Mouse (Mus musculus) frontal cortex, postnatal 10 days (tissue): ENCODE measurements around the gene Clcn1.

Source experiments
- DNase-seq, 2 experiments: peaks; one replicate each; pipeline ENCODE4 v3.0.0; 2022; ENCODE audit warnings: low spot score in 2 of 2, mixed read lengths in 1 of 2

Clcn1 gene

DNA sequence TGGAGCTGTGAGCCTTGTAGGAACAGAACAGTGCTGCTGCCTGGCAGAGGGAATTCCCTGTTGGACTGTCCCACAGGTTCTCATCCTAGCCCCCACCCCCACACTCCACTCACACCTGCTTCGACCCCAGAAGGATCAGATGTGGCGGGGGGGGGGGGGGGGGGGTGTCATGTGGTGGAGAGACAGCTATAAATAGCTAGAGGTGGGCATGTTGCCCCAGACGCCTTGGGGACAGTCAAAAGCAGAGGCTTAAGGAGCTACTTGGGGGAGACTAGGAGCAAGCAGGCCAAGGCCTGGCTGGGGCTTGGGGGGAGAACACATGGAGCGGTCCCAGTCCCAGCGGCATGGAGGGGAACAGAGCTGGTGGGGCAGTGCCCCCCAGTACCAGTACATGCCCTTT, at the start of gene Clcn1:
Gene Clcn1 (plus strand): TSS at position 238 of the 400 bp plus-strand sequence.
- DNase-seq = no peak

DNA sequence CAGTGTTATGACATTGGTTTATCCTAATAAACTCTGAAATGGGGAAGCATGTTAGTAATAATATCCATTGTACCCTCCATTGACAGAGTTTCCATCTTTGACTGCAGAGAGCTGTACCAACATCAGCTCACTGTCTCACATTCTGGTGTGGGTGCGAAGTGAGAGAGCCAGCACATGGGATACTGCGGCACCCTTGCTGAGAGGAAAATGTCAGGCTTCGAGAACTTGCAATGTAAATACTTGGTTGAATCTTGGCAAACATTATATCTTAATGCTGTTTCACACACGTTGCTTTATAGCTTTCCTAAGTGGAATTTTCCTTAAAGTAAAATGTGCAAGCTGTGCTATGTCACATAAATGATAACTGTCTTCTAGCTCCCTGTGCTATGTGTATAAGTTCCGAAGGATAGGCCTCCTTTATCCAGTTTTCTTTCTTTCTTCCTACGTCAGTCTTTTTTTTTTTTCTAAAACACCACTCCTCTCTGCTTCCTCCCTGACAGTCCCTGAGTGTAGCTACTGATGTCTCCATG, 49.1 kb upstream of the Clcn1 start:
- no peak for DNase-seq

DNA sequence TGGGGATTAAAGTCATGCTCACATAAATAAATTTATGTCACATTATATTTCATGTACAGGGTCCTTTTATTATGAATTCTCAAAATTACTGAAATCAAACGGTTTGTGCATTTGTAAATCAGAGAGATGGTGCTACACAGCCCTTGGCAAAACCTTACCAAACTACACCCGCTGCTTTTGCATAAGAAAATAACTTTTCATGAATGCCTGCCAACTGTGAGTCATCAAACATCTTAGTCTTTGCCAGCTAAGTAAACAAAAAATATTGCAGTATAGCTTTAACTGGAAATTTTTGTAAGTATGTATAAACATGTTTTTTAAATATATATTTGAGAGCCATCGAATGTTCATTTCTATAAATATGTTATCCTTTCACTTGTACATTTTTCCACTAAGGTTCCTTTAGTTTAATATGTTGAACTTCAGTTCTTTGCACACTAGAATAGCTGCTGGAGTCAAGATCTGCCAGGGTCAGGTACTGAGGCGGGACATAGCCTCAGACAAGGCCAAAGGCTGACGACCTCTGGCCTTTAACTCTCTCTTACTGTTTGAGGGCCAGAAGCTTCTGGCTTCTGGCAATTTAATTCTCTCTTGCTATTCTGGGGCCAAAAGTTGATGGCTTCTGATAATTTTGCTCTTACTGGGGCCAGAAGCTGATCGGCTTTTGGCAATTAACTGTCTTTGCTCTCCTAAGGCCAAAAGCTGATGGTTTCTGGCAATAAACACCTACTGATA, 45.0 kb upstream of the Clcn1 start:
- DNase-seq = no peak

DNA sequence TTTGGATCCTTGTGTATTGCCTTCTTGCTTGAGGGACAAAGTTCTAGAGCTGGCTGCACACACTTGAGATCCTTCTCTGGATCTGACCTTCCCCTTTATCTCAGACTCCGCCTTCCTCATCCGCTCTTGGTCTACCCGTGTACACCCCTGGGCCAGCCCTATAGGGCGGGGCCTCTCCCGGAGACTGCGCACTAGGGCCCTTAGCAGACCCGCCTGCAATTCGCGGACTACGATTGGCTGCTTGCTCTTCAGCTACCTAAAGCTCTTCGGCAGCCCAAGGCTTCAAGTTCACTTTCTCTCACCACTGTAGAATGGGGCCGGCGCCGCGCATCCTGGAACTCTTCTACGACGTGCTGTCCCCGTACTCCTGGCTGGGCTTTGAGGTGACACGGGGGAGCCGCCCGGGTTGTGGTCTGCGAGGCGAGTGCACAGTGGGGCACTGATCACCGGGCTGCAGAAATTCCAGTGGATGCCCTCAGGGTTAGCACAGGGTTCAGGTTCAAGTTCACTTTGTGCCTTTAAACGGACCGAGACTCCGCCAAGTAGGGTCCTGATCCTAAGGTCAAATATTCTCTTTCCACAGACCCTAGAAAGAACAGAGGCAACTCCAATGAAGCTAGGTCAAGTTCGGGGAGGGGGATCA, 40.7 kb upstream of the Clcn1 start, which contains the start of gene Gstk1:
Gene Gstk1 (plus strand): TSS at position 225 of the 643 bp plus-strand sequence.
- DNase-seq = peak; percentile 45 to 65

DNA sequence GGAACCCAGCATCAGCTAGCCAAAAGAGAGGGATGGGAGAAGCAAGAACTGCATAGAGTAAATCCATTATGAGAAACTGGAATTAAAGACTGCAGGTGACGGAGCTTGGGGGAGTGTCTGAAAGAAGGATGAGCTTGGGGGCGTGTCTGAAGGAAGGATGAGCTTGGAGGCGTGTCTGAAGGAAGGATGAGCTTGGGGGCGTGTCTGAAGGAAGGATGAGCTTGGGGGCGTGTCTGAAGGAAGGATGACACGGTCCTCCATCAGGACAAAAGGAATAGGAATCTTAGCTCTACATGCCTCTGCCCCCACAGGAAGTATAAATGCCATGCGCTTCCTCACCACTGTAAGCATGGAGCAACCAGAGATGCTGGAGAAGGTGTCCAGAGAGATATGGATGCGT, 39.3 kb upstream of the Clcn1 start:
- no peak for DNase-seq

DNA sequence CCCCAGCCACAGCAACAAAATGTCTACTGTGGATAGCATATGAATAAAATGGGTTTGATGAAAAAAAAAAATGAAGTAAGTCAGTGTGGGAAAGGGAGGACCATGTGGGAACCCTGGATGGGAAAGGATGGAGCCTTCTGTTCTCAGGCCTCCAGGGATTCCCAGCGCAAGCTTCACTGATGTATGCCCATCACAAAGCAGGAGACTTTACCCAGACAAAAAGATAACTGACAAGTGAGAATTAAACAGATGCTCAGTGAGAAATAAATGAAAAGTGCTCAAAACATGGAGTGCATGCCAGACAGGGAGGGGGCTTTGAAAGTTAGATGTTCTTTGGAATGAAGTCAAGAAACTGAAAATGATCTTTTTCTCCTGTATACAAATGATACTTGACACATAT, 38.5 kb upstream of the Clcn1 start:
- no peak for DNase-seq

DNA sequence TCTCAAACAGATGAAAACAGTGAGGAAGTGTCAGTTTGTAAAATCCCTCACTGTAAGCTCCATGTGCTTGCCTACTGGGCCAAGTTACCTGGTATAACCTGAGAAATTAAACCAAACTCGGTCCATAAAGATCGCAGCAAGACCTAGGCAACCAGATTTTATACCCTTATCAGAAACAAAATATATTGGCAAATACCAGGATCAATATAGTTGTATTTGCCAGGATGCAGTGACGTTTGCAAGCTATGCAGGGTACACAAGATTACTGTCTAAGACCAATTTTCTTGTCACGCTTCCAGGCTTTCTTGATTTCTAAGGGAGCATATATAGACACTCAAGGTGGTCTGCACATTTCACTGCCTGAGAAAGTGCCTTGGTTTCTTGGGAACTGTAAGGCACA, 34.7 kb upstream of the Clcn1 start:
- no peak for DNase-seq

DNA sequence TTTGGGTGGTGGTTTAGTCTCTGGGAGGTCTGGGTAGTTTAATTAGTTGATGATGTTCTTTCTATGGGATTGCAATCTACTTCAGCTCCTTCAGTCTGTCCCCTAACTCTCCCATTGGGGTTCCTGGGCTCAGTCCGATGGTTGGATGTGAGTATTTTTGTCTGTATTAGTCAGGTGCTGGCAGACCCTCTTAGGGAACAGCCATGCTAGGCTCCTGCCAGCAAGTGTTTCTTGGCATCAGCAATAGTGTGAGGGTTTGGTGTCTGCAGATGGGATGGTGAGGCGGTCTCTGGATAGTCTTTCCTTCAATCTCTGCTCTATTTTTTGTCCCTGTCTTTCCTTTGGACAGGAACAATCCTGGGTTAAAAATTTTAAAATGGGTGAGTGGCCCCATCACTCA, 33.4 kb upstream of the Clcn1 start:
- DNase-seq = no peak

DNA sequence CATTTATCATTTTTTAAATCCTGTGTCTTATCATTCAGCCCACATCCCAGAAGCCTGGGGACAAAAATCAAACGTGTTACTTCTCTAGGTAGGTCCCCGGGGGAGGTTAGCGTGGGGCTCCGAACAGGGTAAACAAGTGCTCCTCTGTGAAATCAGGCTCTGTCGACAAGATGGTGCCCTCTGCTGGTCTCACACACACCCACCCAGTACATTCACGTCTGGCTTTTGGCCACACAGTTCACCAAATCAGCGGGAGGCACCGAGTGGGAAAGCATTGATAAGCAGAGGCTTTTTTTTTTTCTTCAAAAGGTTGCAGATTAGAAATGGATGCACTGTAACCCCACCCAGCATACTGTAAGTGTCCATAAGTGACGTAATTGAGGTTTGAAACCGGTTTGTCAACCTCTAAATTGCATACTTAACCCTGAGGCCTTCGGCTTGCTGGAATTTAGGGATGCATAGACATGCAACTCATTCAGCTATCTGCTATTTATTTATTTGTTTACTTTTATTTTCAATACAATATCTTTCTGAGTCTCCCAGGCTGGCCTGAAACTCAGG, 29.1 kb upstream of the Clcn1 start:
- peak in 1 of 2 experiments; percentile 26 for DNase-seq

DNA sequence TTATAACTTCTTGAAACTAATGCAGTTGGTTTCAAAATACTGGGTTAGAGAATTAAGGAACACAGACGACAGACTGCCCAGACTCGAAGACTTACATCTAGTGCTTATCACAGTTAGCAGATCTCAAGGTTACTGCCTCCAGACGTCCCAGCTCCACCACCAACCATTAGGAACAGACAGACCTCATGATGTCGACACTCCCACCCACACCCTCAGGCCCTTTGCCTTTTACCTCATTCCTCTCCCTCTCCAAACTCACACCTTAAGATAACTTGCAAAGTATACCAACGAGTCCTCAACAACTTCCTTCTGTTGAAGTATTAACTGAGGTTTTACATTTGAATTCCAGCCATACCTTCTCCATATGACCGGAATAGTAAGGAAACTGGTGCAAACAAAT, 26.1 kb upstream of the Clcn1 start:
- no peak for DNase-seq

DNA sequence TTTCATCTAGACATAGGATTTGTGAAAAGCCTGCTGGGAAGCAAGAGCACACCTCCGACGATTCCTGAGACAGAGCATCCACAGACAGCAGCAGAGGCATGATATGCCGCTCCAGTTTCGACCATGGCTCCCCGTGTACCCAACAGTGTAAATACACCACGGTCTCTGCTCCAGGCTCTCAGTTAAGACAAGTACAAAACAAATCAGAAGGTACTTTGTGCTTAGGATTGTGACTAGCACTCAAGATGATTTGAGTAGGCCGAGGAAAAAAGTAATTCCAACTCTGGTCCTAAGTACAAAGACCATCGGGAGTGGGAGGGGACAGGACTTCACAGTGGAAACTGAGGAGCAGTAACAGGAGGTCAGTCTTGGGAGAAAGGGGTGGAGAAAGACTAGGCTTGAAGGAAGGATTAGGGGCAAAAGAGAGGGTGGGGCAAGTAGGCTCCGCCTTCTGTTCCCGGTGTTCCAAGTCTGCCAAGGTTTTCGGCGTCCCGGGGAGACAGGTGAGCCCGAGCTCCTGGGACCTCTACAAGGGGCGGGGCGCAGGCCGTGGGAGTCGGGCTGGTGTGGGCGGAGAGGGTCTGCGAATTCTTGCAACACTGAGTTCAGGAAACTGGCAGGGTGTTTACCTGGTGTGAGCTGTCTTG, 24.8 kb upstream of the Clcn1 start, which contains the start of gene Tmem139:
Gene Tmem139 (plus strand): TSS at position 447 of the 647 bp plus-strand sequence.
- no peak for DNase-seq

DNA sequence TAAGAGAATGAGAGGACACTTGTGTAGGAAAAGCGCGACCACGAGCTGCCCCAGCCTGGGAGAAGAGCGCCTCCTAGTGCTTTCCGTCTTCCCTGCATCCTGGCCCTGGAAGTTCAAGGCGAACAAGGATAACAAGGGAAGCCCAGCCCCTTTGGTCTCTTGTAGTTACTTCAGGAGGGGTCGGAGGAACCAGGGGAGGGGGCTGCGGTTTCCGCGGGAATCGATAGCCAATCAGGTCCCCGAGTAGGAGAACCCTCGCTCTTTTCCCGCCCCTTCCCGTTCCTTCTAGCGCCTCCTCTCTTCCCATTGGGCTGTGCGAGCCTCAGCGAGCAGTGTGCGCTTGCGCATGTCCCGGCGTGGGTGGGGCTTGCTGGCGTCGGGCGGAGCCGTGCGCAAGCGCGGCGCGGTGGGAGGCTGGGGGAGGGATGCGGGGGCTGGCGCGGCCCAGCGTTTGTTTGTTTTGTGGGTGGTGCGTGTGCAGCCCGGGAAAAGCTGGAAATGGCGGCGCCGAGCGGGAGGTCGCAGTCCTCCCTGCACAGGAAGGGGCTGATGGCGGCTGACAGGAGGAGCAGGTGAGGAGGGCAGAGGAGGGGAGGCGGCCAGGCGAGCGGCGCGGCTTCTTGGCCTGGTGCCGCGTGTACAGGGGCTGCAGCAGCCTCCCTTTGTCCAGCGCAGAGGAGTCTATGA, 21.7 kb upstream of the Clcn1 start, which contains the start of gene Casp2:
Gene Casp2 (plus strand): TSS at position 360 of the 687 bp plus-strand sequence.
- peak; percentile 97 to 98 for DNase-seq

DNA sequence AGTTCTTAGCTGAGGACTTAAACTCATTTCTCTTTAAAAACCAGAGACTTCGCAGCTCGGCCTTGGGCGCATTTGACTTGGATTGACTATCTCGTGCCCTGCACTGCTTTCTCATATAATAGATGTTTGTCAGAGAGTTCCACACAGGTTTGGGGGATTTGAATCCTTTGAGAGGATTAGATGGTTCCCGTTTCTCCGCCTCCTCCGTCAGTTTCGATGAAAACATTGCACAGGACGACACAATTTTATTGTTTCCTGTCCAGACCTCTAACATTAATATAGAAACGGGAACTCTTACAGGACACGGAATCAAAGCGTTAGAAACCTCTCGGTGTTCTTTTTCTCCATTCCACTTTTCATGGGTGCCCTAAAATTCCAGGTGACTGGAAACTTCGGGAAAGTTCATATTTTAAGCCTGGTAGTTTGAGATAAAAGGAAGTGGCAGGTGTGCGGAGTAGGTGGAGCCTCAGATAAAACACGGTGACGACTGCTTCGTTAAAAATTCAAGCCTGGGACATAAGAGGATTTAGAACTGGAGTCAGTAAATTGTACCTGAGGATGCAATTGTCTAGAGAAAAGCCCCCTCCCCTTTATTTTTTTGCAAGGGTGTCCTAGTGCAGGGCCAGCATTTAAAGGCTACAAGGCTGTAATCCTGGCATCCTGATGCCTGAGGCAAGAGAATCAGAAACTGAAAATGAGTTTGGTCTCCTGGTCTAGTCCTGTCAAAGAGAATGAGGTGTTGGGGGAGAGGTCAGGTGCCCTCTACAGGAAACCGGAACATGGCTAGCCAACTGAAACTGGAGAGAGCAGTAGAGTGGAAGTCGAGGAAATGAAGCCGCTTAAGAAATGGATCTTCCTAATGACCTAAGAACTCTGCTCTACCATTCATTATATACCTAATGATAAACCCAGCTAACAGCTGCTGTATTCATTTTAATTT, 20.8 kb upstream of the Clcn1 start:
- DNase-seq = no peak

DNA sequence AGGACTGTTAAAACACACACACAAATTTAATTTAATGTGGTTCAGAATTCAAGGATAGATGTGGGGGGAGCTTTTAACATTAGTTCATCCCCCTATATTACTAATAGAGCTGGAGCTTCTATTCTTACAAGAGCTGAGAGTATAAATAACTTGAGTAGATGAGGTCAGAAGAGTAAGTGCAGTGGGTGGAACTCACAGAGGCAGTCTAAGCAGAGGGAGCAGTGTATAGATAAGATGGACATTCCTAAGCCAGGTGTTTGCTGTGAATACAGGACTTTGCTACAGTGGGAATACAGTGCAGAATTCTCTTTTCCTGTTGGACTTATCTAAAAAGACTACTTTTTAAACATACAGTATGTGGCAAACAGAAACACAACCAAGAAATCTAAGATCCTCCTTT, 15.7 kb upstream of the Clcn1 start:
- no peak for DNase-seq

DNA sequence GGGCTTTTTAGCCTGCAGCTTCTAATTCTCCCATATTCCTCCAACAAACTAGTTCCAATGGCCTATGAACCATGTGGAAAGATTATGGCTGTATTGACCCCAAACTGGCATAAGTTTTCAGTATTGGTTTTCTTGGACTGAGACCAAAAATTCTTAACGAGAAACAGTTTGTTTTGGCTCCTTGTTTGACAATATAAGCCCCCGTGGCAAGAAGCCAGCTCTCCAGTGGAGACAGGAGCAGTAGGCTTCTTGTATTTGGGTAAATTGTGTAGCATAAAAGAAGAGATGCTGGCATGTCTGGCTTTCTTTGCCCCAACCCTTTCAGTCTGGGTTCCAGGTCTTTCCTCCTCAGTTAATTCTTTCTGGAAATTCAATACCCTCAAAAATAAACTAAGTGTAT, 10.3 kb upstream of the Clcn1 start:
- DNase-seq = no peak

DNA sequence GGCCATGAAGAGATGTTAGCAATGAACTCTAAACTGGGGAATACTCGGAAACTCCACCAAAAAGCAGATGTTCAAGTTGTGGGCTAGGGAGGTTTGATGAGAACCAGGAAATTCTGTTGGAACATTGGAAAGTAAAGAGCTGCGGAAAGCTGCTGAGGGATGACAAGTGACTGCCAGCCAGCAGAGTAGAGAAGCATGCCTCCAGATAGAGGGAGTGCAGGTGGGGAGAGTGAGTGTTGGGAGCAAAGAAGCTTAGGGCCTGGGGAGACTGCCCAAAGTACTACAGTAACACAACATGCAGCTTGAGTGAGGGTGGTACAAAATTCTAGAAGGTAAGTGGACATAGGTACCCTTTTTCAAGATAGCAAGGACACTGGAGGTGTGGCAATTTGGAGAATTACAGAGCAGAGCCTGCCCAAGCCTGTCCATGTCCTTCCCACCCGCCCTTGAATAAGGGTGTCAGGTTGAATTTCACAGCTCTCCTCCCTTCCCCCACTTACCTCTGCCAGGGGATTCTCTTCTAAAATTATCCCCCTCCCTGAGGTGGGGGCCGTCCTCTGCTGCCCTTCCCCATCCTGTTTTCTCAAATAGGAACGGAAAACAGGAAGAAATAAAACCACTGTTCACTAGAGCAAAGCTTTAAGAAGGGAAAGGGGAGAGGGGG, 3.5 kb upstream of the Clcn1 start:
- no peak for DNase-seq

DNA sequence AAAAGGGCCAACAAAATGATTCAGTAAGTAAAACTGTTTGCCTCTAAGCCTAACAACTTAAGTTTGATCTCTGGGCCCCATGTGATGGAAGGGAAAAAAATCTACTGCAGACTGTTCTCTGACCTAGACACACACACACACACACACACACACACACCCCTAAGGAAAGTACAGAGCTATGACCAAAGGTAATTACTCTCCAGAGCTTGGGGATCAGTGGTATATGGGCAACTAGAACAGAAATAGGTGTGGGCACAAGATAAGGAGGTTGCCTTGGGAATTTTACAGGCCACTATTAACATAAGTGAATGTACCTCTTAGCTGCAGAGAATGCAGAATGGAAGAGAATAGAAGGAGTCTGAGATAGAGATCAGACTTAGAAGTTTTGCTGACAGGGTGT, 1.1 kb downstream of the Clcn1 start:
- no peak for DNase-seq

DNA sequence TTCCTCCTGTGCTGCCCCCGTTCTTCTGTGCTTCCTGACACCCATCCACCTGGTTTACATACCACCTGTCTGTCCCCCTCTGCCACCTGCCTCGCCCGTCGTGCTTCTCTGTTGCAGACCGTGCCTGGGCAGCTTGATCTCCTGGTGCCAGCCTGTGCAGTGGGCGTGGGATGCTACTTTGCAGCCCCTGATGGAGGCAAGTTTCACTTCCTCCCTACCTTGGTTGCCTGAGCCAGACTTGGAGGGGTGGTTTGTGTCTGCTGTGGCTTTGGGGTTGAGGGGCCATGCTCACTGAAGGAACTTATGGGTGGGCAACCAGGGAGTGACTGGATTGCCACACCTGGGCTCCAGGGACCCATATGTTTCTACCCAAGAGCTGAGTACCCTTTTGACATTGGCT, 6.8 kb downstream of the Clcn1 start:
- no peak for DNase-seq

DNA sequence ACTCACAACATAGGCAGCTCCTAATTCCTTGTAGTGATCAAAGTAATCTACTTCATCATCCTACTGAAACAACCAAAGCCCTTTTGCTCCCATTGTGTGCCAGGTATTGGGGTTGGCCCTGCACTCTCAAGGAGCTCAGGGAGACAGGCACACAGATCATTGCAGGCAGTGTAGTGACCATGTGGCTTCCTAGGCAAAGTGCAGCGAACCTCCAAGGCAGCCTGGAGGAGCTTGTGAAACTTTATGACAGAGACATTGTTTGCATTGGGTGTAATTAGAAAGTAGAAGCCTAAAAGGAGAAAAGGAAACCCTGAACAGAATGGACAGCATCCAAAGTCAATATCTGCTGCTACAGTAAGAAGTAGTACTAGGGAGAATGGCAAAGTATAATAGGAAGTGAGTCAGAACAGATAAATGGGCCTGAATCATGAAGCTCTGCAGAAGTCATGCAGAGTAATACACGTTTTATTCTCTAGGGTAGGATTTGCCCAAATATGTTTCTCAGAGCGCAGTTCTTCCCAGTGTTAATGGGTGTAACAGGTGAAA, 9.1 kb downstream of the Clcn1 start:
- no peak for DNase-seq

DNA sequence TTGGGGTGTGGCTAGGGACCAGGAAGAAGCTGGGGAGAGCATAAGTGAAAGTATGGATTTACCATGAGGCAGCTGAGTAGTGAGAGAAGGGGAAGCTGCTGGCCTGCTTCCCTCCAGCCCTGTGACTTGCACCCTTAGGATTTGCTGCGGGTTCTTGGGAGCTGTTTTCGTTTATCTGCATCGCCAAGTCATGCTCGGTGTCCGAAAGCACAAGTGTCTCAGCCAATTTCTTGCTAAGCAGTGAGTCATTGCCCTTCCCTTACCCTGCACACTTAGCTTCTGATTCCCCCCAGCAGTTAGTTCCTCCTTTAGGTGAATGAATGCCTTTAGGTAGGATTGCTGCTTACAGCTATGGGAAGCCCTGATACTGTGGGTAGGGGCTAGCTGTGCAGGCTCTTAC, 12.9 kb downstream of the Clcn1 start:
- DNase-seq = no peak
